Comparison of ENCODE assay signal across 7 mouse cellular contexts in genomic region chr2:164075088-164075487, GRCm38 (mm10). TPM values are rescaled to one million over a fixed set of nuclear protein-coding genes. Genes with fewer than 3 reads are reported as not detected.
DNase-seq lines count a peak whose midpoint lies in the region; ATAC-seq and TF ChIP-seq lines count a peak whose summit lies in the region.

No protein-coding gene starts in this region.

- no peaks in the 10 kb centered on the region for H3K9me3 ChIP-seq in MEL (replicated peaks; ENCODE audit: insufficient read depth, low read length)
- H3K9me3 ChIP-seq in hindbrain, embryonic 12.5 days (replicated peaks): no peaks in the 10 kb centered on the region

- TF ChIP-seq EP300 in MEL (IDR thresholded peaks at IDR 0.05; ENCODE audit: low read depth in 1 of 2, low read length in 2 of 2): no peak

- no peaks in the 10 kb centered on the region for H3K27me3 ChIP-seq in MEL (ENCODE audit: control insufficient read depth in 1 of 2, insufficient read depth in 2 of 2, low read length in 2 of 2)
- no peaks in the 10 kb centered on the region for H3K27me3 ChIP-seq in hindbrain, embryonic 12.5 days

- peak in 1 of 2 experiments; percentile 17; a peak in 1 of 4 replicates for TF ChIP-seq POLR2A in MEL (IDR thresholded peaks at IDR 0.05; ENCODE audit: control insufficient read depth in 1 of 2, insufficient read depth in 1 of 2, low read depth in 1 of 2, low read length in 2 of 2, poor library complexity in 1 of 2)

- DNase-seq in CD4-positive, CD25-positive, alpha-beta regulatory T cell, adult 2 months (ENCODE audit: low read depth, low spot score): peak; percentile 68
- peak; percentile 76 for DNase-seq in MEL (ENCODE audit: low read depth, low spot score)
- DNase-seq in lung, postnatal 36 days: peak; percentile 60
- peak; percentile 49 to 73 for DNase-seq in spleen, postnatal 4 days (ENCODE audit: low spot score in 2 of 2)
- no peak for DNase-seq in frontal cortex, adult 2 months (ENCODE audit: extremely low spot score in 1 of 2, low spot score in 1 of 2)
- no peak for DNase-seq in left cerebral cortex, postnatal 10 days (ENCODE audit: extremely low spot score in 1 of 2, low spot score in 2 of 2)

- peaks cover 13 to 17% of the 10 kb centered on the region in 2 experiments for H3K4me1 ChIP-seq in MEL (ENCODE audit: control insufficient read depth in 1 of 2, insufficient read depth in 2 of 2, low read length in 2 of 2)
- peaks cover 12% of the 10 kb centered on the region for H3K4me1 ChIP-seq in hindbrain, embryonic 12.5 days

- TF ChIP-seq CTCF in MEL (IDR thresholded peaks at IDR 0.05 in 2 of 3, conservative IDR thresholded peaks at IDR 0.05 in 1 of 3; ENCODE audit: control insufficient read depth in 1 of 3, insufficient read depth in 1 of 3, low read depth in 2 of 3, low read length in 3 of 3, poor library complexity in 1 of 3, severe bottlenecking in 1 of 3): no peak

- intact Hi-C loops in left cerebral cortex, postnatal 10 days (cut with DNase I): no loop called here

- WGBS in hindbrain, embryonic 12.5 days: 62% methylated on average over 5 of the region's 5 CpGs

- peak overlapping the region; percentile 88 for H3K9ac ChIP-seq in MEL (ENCODE audit: control insufficient read depth, low read depth, low read length, poor library complexity, severe bottlenecking)
- 0 out of 2 replicates have a peak overlapping the region, but pooled peaks have one; percentile 35 for H3K9ac ChIP-seq in hindbrain, embryonic 12.5 days

- peaks cover 4 to 46% of the 10 kb centered on the region in 2 experiments; a peak in 3 of 4 replicates for H3K36me3 ChIP-seq in MEL (ENCODE audit: control insufficient read depth in 1 of 2, insufficient read depth in 2 of 2, low read length in 2 of 2)
- peaks cover 13% of the 10 kb centered on the region for H3K36me3 ChIP-seq in hindbrain, embryonic 12.5 days

- H3K79me2 ChIP-seq in MEL (ENCODE audit: control insufficient read depth, insufficient read depth, low read length, poor library complexity): peaks cover 43% of the 10 kb centered on the region

- peak overlapping the region; percentile 79 to 93 for H3K4me3 ChIP-seq in MEL (ENCODE audit: control insufficient read depth in 1 of 2, insufficient read depth in 1 of 2, low read depth in 2 of 2, low read length in 2 of 2)
- peak overlapping the region; percentile 89 for H3K4me3 ChIP-seq in hindbrain, embryonic 12.5 days

- no peak for TF ChIP-seq RAD21 in MEL (IDR thresholded peaks at IDR 0.05; ENCODE audit: low read depth, low read length)

- peak overlapping the region; percentile 97 for H3K4me2 ChIP-seq in hindbrain, embryonic 12.5 days (replicated peaks)

- no peak for ATAC-seq in hindbrain, embryonic 12.5 days (ENCODE audit: low FRiP score)

- peak overlapping the region; percentile 64 for H3K27ac ChIP-seq in MEL (ENCODE audit: control insufficient read depth, low read depth, low read length)
- no peak overlapping the region for H3K27ac ChIP-seq in hindbrain, embryonic 12.5 days

TF ChIP-seq in MEL, 35 proteins besides CTCF, POLR2A, EP300 and RAD21:
- TF ChIP-seq MXI1 (IDR thresholded peaks at IDR 0.05; ENCODE audit: low read depth, low read length): peak; percentile 77
- TF ChIP-seq HCFC1 (IDR thresholded peaks at IDR 0.05; ENCODE audit: low read depth, low read length): peak; percentile 63
- TF ChIP-seq TBP (IDR thresholded peaks at IDR 0.05; ENCODE audit: low read depth, low read length): 0 out of 2 replicates have a peak, but pooled peaks have one; percentile 3
- TF ChIP-seq NRF1 (IDR thresholded peaks at IDR 0.05; ENCODE audit: insufficient read depth, low read depth, low read length, poor library complexity, severe bottlenecking): no peak
- TF ChIP-seq MYB (IDR thresholded peaks at IDR 0.05; ENCODE audit: low read depth, low read length): no peak
- no peak for TF ChIP-seq JUND (IDR thresholded peaks at IDR 0.05; ENCODE audit: low read depth, low read length)
- no peak for TF ChIP-seq ZKSCAN1 (IDR thresholded peaks at IDR 0.05; ENCODE audit: low read depth, low read length)
- no peak for TF ChIP-seq GABPA (IDR thresholded peaks at IDR 0.05; ENCODE audit: low read depth, low read length)
- TF ChIP-seq TAL1 (IDR thresholded peaks at IDR 0.05; ENCODE audit: low read length): no peak
- no peak; the same call in 1 of the 2 replicates for TF ChIP-seq CHD1 (IDR thresholded peaks at IDR 0.05; ENCODE audit: low read depth, low read length)
- TF ChIP-seq ZC3H11A (IDR thresholded peaks at IDR 0.05; ENCODE audit: low read depth, low read length): no peak
- 0 out of 2 replicates have a peak, but pooled peaks have one; percentile 35 for TF ChIP-seq ETS1 (IDR thresholded peaks at IDR 0.05; ENCODE audit: low read depth, low read length)
- TF ChIP-seq ELF1 (IDR thresholded peaks at IDR 0.05; ENCODE audit: low read depth, low read length): peak; percentile 63; the same call in 1 of the 2 replicates
- no peak for TF ChIP-seq NELFE (IDR thresholded peaks at IDR 0.05; ENCODE audit: low read depth, low read length)
- TF ChIP-seq USF2 (IDR thresholded peaks at IDR 0.05; ENCODE audit: borderline replicate concordance in 1 of 2, insufficient read depth in 1 of 2, low read depth in 1 of 2, low read length in 2 of 2): no peak
- TF ChIP-seq GATA1 (IDR thresholded peaks at IDR 0.05; ENCODE audit: low read depth, low read length): no peak
- no peak for TF ChIP-seq UBTF (IDR thresholded peaks at IDR 0.05; ENCODE audit: borderline replicate concordance, insufficient read depth, low read depth, low read length)
- peak; percentile 75 for TF ChIP-seq SIN3A (IDR thresholded peaks at IDR 0.05; ENCODE audit: low read length)
- TF ChIP-seq USF1 (IDR thresholded peaks at IDR 0.05; ENCODE audit: low read depth, low read length): no peak
- no peak for TF ChIP-seq POLR2AphosphoS2 (IDR thresholded peaks at IDR 0.05; ENCODE audit: low read length)
- TF ChIP-seq E2F4 (IDR thresholded peaks at IDR 0.05; ENCODE audit: borderline replicate concordance, low read depth, low read length): no peak

RNA-seq across cellular contexts. Expression of gene Tomm34, which starts 4.1 kb away (rescaled TPM):
- total RNA-seq in MEL (2012; rRNA removed): 31.7 and 38.9 TPM in 2 replicates
- polyA plus RNA-seq in MEL (2012; ENCODE audit: insufficient read depth in 1 of 2, insufficient read length in 2 of 2, low read depth in 1 of 2, low replicate concordance in 2 of 2, missing spikeins in 1 of 2): 10 to 100 TPM in 1 of 2 experiments, not detected in 1; 48.7 TPM
- 47.0 and 47.8 TPM in 2 replicates for polyA plus RNA-seq in hindbrain, embryonic 12.5 days (2016; fragmentation: Nextera tagmentation; extraction: Ambion mirVana)
- polyA plus RNA-seq in frontal cortex, adult 2 months (2012; rRNA removed): 82.4 and 90.4 TPM in 2 replicates
- total RNA-seq in left cerebral cortex, postnatal 10 days (2021): 10 to 100 TPM; 34.9 to 35.5 TPM

RNA-seq across cellular contexts. Expression of gene Stk4, which starts 5.0 kb away (rescaled TPM):
- 41.8 and 46.8 TPM in 2 replicates for total RNA-seq in MEL (2012; rRNA removed)
- 10 to 100 TPM in 1 of 2 experiments, not detected in 1; 56.1 TPM for polyA plus RNA-seq in MEL (2012; ENCODE audit: insufficient read depth in 1 of 2, insufficient read length in 2 of 2, low read depth in 1 of 2, low replicate concordance in 2 of 2, missing spikeins in 1 of 2)
- 32.0 and 34.5 TPM in 2 replicates for polyA plus RNA-seq in hindbrain, embryonic 12.5 days (2016; fragmentation: Nextera tagmentation; extraction: Ambion mirVana)
- polyA plus RNA-seq in frontal cortex, adult 2 months (2012; rRNA removed): 19.8 and 21.3 TPM in 2 replicates
- 10 to 100 TPM; 32.9 to 34.8 TPM for total RNA-seq in left cerebral cortex, postnatal 10 days (2021)

RNA-seq across cellular contexts. Expression of gene Pabpc1l, which starts 49.8 kb away (rescaled TPM):
- total RNA-seq in MEL (2012; rRNA removed): 0.27 and 0.29 TPM in 2 replicates
- polyA plus RNA-seq in MEL (2012; ENCODE audit: insufficient read depth in 1 of 2, insufficient read length in 2 of 2, low read depth in 1 of 2, low replicate concordance in 2 of 2, missing spikeins in 1 of 2): under 1 TPM in 1 of 2 experiments, not detected in 1; 0.40 TPM
- 2.3 and 2.9 TPM in 2 replicates for polyA plus RNA-seq in hindbrain, embryonic 12.5 days (2016; fragmentation: Nextera tagmentation; extraction: Ambion mirVana)
- 1.0 and 2.1 TPM in 2 replicates for polyA plus RNA-seq in frontal cortex, adult 2 months (2012; rRNA removed)
- 1 to 10 TPM; 1.5 to 2.3 TPM for total RNA-seq in left cerebral cortex, postnatal 10 days (2021)

Comparison
In these comparisons a context has a peak if more than half of its experiments do, and no peak if none do; other contexts are left out.
1. DNase-seq: peak in CD4-positive, CD25-positive, alpha-beta regulatory T cell, adult 2 months (single experiment), MEL (single experiment), lung, postnatal 36 days (single experiment) and spleen, postnatal 4 days (2 of 2); none in frontal cortex, adult 2 months (0 of 2) and left cerebral cortex, postnatal 10 days (0 of 2).